Mouse (Mus musculus): Measurements from ENCODE around the gene Zfp296. TPM values are rescaled to one million over a fixed set of nuclear protein-coding genes. Genes with fewer than 3 reads are reported as not detected.

The Zfp296 gene
- polyA plus RNA-seq, 1 experiment from 2014 or later = 1.00 TPM

DNA sequence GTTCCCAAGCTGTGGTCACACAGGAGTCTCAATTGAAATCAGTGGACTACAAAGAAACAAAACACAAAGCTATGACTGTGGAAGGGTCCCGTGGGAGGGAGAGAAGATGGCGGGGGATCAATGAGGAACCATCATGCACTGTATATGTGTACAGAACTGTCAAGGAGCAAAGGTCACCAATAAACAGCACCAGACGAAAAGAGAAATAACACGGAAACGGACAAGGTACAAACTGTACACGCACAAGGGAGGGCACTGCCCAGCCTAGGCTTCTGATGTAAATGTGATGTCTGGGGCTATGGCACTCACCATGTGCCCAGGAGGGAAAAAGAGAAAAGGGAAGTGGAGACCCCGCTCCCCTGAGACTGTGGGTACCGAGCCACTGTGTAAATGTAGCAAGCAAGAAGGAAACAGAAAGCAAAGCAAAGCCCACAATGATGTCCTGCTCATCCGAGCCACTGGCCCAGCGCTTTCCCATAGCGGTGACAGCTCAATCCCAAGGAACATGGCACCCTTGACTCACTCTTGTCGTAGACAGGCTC, 38.0 kb downstream of the Zfp296 start:
- Histone ChIP-seq H3K27ac (no peak overlapping the region), H3K9ac (no peak overlapping the region), H3K4me1 (peaks cover 7% of the 10 kb centered on the region), H3K4me3 (no peak overlapping the region), H3K27me3 (0 out of 2 replicates have a peak, but pooled peaks cover 4% of the 10 kb centered on the region), H3K36me3 (peaks cover 36% of the 10 kb centered on the region), H3K4me2 (no peak overlapping the region), H3K9me3 (no peaks in the 10 kb centered on the region)
- no peak for ATAC-seq (ENCODE audit: insufficient number of reproducible peaks, low FRiP score, low TSS enrichment, low read depth)
- WGBS = 83% methylated on average over 12 of the region's 12 CpGs

DNA sequence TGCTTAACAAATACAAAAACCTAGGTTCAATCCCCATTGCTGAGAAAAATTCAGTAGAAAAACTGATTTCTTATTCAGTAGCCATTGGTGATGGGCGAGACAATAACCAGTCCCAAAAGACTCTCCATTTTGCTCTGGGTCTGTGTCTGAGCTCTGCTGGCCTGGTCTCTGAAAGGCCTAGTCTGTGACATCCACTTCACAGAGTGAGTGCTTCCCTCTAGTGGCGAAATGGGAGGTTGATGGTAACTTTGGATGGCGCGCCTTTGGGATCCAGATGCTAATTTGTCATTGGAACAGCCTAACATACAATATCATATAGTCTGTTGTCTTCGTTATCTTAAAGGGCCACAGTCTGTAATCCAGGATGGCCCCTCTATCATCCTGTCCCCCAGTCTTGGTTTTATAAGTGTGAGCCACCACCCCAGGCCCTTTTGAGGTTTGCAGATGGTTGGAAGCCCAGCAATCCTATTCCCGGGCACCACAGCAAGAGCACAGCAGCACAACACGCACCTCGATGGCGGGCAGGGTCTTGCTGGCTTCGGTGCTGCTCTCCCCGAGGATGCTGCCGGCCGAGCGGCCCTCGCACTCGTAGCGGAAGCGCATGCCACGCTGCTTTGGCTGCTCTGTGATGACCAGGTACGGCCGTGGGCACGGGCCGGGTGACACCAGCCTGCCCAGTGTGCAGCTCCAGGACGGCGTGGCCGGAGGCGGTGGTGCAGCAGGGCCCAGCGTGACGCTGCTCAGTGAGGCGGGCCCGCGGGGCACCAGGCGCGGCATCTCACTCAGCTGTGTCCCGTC, 42.1 kb downstream of the Zfp296 start:
- peaks cover 17% of the 10 kb centered on the region for H3K36me3 ChIP-seq
- 10% methylated on average over 35 of the region's 35 CpGs for WGBS
- H3K27me3 ChIP-seq = 0 out of 2 replicates have a peak, but pooled peaks cover 4% of the 10 kb centered on the region
- peak overlapping the region; percentile 44 for H3K4me2 ChIP-seq
- 0 out of 2 replicates have a peak overlapping the region, but pooled peaks have one; percentile 3 for H3K9ac ChIP-seq
- H3K27ac ChIP-seq = peak overlapping the region; percentile 19; the same call in 1 of the 2 replicates
- peaks cover 7% of the 10 kb centered on the region for H3K4me1 ChIP-seq
- peak overlapping the region; percentile 31 for H3K4me3 ChIP-seq
- peak; percentile 27; the same call in 1 of the 2 replicates for ATAC-seq (ENCODE audit: insufficient number of reproducible peaks, low FRiP score, low TSS enrichment, low read depth)
- H3K9me3 ChIP-seq = no peaks in the 10 kb centered on the region

DNA sequence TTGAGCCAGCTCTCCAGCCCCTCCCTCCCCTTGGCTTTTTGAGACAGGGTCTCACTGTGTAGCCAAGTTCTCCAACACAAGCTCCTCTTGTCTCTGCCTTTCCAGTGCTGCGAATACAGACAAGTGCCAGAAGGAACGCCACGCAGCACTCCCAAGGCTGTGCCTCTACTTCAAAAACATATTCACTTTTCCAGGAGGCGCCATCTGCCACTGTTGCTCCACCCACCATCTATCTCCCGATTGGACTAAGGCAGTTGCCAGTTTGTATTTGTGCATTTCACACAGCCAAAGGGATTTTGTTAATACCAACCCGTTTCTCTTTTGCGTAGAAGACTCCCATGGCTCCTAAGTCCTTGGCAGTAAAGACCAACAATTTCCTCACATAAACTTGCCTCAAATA, 43.7 kb downstream of the Zfp296 start:
- Histone ChIP-seq H3K9ac (no peak overlapping the region), H3K27ac (no peak overlapping the region), H3K4me2 (no peak overlapping the region), H3K4me1 (peaks cover 7% of the 10 kb centered on the region), H3K36me3 (peaks cover 6% of the 10 kb centered on the region; the same call in 1 of the 2 replicates), H3K27me3 (0 out of 2 replicates have a peak, but pooled peaks cover 4% of the 10 kb centered on the region), H3K4me3 (no peak overlapping the region), H3K9me3 (no peaks in the 10 kb centered on the region)
- ATAC-seq (ENCODE audit: insufficient number of reproducible peaks, low FRiP score, low TSS enrichment, low read depth) = no peak
- WGBS = 89% methylated on average over 7 of the region's 7 CpGs

DNA sequence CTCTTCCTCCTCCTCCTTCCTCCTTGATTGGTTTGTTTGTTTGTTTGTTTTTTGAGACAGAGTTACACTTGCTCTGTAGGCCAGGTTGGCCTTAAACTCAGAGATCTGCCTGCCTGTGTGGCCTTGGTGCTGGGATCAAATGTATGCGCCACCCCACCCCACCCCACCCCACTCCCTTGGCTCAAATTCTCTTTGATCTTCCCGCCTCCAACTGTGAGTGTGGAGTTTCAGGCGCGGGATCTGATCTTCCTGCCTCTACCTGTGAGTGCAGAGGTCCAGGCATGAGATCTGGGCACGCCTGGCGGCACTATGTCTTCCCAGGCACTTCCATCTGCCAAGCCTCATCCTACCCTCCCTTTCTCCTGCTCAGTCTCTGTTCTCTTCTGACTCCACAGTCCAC, 45.2 kb downstream of the Zfp296 start:
- Histone ChIP-seq H3K4me2 (no peak overlapping the region), H3K4me1 (peaks cover 7% of the 10 kb centered on the region), H3K36me3 (no peaks in the 10 kb centered on the region; the same call in 1 of the 2 replicates), H3K27ac (no peak overlapping the region), H3K4me3 (no peak overlapping the region), H3K27me3 (0 out of 2 replicates have a peak, but pooled peaks cover 4% of the 10 kb centered on the region), H3K9me3 (no peaks in the 10 kb centered on the region), H3K9ac (no peak overlapping the region)
- no peak for ATAC-seq (ENCODE audit: insufficient number of reproducible peaks, low FRiP score, low TSS enrichment, low read depth)
- WGBS = 13% methylated on average over 6 of the region's 6 CpGs

DNA sequence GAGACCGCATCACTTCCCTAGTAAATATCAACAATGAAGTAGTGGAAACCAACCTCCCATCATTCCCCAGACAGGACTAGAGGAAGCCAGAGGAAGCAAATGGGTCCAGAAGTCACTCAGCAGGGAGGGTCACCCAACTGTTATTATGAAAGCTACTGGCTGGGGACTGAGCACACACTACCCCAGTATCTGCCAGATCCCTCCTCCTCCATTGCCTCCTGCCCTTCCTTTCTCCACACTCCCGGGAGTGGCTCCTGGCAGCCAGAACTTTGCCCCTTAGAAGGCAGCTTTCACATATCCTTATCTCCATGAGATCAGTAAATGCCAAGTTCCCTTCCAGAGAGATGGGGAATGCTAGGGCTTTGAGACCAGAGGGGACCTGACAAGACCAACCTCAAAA, 46.3 kb downstream of the Zfp296 start:
- Histone ChIP-seq H3K36me3 (no peaks in the 10 kb centered on the region), H3K4me2 (no peak overlapping the region), H3K4me1 (peaks cover 14% of the 10 kb centered on the region), H3K9me3 (no peaks in the 10 kb centered on the region), H3K4me3 (no peak overlapping the region), H3K27ac (no peak overlapping the region), H3K27me3 (0 out of 2 replicates have a peak, but pooled peaks cover 4% of the 10 kb centered on the region), H3K9ac (no peak overlapping the region)
- ATAC-seq (ENCODE audit: insufficient number of reproducible peaks, low FRiP score, low TSS enrichment, low read depth) = no peak
- WGBS = 74% methylated on average over 2 of the region's 2 CpGs

DNA sequence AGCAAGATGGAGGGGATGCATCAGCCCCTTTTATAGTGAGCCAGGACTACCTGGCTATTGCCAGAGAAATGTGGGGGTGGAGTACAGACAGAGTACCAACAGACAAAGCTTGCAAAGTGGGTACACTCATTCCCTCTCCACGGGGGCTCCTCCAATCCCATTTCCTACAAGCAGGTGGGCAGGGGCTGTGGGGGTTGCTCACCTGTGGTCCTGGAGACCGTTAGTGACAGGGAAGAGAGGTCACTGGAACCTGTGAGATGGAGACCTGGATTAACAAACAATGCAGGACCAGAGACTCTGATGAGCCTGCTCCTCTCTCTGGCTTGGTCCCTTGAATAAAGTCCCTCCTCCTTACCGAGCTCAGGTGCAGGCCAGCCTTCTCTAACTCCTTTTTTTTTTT, 50.6 kb downstream of the Zfp296 start:
- H3K4me3 ChIP-seq = peak overlapping the region; percentile 89
- no peaks in the 10 kb centered on the region for H3K9me3 ChIP-seq
- H3K36me3 ChIP-seq = peaks cover 9% of the 10 kb centered on the region
- no peak overlapping the region for H3K9ac ChIP-seq
- WGBS = 67% methylated on average over 3 of the region's 3 CpGs
- no peaks in the 10 kb centered on the region for H3K27me3 ChIP-seq
- peak overlapping the region; percentile 95 for H3K4me2 ChIP-seq
- no peak for ATAC-seq (ENCODE audit: insufficient number of reproducible peaks, low FRiP score, low TSS enrichment, low read depth)
- H3K4me1 ChIP-seq = peaks cover 16% of the 10 kb centered on the region; the same call in 1 of the 2 replicates
- H3K27ac ChIP-seq = 0 out of 2 replicates have a peak overlapping the region, but pooled peaks have one; percentile 91

DNA sequence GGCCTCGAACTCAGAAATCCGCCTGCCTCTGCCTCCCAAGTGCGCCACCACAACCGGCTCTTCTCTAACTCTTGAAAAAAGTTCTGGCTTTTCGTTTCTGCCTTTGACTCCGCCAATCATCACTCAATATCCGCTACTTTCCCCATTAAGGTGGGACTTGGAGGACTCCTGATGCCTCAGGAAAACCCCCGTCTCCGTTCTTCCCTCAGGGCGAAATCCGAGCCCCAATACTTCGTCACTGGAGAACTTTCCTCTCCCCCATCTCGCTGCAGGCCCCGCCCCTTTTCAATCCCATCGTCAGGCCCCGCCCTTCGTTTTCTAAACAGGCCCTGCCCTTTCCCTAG, 51.1 kb downstream of the Zfp296 start:
- peaks cover 14% of the 10 kb centered on the region for H3K36me3 ChIP-seq
- peak overlapping the region; percentile 89 for H3K4me3 ChIP-seq
- peak overlapping the region; percentile 91 for H3K27ac ChIP-seq
- ATAC-seq (ENCODE audit: insufficient number of reproducible peaks, low FRiP score, low TSS enrichment, low read depth) = no peak
- peaks cover 16% of the 10 kb centered on the region; the same call in 1 of the 2 replicates for H3K4me1 ChIP-seq
- no peak overlapping the region for H3K9ac ChIP-seq
- no peaks in the 10 kb centered on the region for H3K27me3 ChIP-seq
- 15% methylated on average over 17 of the region's 17 CpGs for WGBS
- peak overlapping the region; percentile 95 for H3K4me2 ChIP-seq
- H3K9me3 ChIP-seq = no peaks in the 10 kb centered on the region

DNA sequence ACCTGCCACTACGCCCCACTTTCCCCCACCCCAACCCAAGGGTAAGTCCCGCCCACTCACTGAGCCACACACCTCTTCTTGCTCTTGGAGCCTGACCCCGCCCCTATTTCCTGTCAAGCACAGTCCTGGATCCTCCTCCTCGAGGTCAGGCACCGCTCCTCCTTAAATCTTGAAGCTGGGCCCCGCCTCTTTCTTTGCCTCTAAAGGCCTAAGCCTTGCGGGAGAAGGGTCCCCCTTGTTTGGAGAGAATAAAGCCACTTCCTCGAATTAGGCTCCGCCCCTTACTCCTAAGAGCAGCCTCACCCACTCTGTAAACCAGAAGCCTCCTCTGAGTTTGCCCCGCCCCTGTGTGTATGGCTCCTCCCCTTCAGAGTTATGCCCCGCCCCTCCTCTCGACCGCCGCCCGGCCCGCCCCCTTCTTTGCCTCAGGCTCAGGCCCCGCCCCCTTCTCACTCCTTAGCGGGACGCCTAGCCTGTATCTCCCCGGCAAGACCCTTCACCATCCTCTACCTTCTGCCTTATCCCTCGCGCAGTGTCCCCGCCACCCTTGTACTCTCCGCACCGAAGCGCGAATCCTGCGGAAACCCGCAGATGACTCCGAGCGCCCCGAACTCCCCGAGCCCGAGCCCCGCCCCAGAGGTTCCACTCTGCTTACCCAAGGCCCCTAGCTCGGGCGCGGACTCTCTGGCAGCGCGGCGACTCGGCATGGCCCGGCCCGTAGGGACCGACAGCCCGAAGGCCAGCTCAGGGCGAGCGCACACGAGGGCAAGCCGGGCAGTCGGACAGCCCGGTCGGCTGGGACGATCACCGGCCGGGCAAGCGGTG, 51.7 kb downstream of the Zfp296 start:
- ATAC-seq (ENCODE audit: insufficient number of reproducible peaks, low FRiP score, low TSS enrichment, low read depth) = peak; percentile 89
- Histone ChIP-seq H3K27me3 (no peaks in the 10 kb centered on the region), H3K4me3 (peak overlapping the region; percentile 89), H3K9ac (peak overlapping the region; percentile 65), H3K27ac (peak overlapping the region; percentile 91), H3K4me2 (peak overlapping the region; percentile 95), H3K4me1 (peaks cover 16% of the 10 kb centered on the region; the same call in 1 of the 2 replicates), H3K36me3 (peaks cover 20% of the 10 kb centered on the region), H3K9me3 (no peaks in the 10 kb centered on the region)
- WGBS = 1% methylated on average over 55 of the region's 57 CpGs

DNA sequence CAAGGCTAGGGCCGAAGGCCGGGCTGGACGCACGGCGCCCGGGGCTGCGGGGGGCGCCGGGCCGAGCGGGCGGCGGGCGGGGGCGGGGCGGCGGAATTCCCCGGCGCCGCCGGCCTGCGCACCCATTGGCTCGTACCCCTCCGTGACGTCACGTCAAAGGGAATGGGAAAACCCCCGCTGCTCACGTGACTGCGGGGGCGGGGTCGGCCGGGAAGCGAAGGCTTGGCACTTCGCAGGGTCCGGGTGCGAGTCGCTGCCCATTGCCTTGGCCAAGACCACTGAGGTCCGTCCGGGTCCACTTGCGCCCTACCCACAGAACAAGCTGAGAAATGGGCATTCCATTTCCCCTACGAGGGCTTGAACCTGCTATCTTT, 52.3 kb downstream of the Zfp296 start, which contains the start of gene Relb:
TSS of gene Relb (minus strand) at position 78 of the 374 bp plus-strand sequence.
- Histone ChIP-seq H3K9ac (peak within 1 kb of the TSS; percentile 65), H3K27me3 (no peaks in the 10 kb centered on the region), H3K9me3 (no peaks in the 10 kb centered on the region), H3K36me3 (peaks cover 26% of the 10 kb centered on the region), H3K4me3 (peak within 1 kb of the TSS; percentile 89), H3K27ac (peak within 1 kb of the TSS; percentile 91), H3K4me1 (peaks cover 16% of the 10 kb centered on the region; the same call in 1 of the 2 replicates), H3K4me2 (peak within 1 kb of the TSS; percentile 95)
- WGBS = 1% methylated on average over 23 of the region's 41 CpGs
- peak; percentile 40 for ATAC-seq (ENCODE audit: insufficient number of reproducible peaks, low FRiP score, low TSS enrichment, low read depth)

Measured in limb, embryonic 15.5 days (tissue).